Mouse (Mus musculus) splenic B cell, adult 2 months (primary cell): ENCODE data around the gene Edar.
A peak's percentile ranks its signal among the peaks of the same experiment; 100 is the strongest.

Source experiments
- DNase-seq: peaks from one replicate; pipeline ENCODE4 v3.0.0-alpha.2; 2011; ENCODE audit warnings: low read depth, low spot score
- H3K27me3 ChIP-seq: 2 replicates; pipeline ENCODE4 v1.6.1; 2012; ENCODE audit warnings: mild to moderate bottlenecking, low read length, moderate library complexity, mixed read lengths; ENCODE audit not compliant: control insufficient read depth, poor library complexity, insufficient read depth, severe bottlenecking
- H3K36me3 ChIP-seq: 2 replicates; pipeline ENCODE4 v1.6.1; 2012; ENCODE audit warnings: mild to moderate bottlenecking, low read length, moderate library complexity, mixed read lengths; ENCODE audit not compliant: control insufficient read depth, poor library complexity, insufficient read depth, severe bottlenecking

The Edar gene

DNA sequence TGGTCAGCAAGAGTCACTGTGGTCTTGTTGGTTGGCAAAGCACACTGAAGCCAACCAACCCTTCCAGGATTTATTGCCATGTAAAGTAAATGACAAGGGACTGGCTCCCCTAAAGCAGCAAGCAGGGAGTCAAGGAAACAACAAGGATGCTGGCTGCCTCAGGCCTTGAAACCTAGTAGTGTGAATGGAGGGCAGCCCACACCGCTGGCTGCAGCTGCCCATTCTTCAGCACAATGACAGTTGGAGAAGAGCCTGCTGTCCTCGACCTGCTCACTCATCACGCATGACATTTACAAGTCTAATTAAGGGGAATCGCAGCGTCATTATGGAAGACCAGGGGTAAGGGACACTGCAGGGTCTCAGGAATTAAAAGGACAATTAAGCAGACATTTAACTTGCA lies 74.5 kb downstream of the Edar start:
- no peaks in the 10 kb centered on the region for H3K36me3 ChIP-seq
- H3K27me3 ChIP-seq, result no peaks in the 10 kb centered on the region
- DNase-seq, result no peak

- H3K36me3 ChIP-seq, result no peaks in the 10 kb centered on the region
- no peaks in the 10 kb centered on the region for H3K27me3 ChIP-seq
- DNase-seq, result no peak
Observed at GRCm38 (mm10) chr10:58600151-58600550, 75.3 kb downstream of the Edar start.

DNA sequence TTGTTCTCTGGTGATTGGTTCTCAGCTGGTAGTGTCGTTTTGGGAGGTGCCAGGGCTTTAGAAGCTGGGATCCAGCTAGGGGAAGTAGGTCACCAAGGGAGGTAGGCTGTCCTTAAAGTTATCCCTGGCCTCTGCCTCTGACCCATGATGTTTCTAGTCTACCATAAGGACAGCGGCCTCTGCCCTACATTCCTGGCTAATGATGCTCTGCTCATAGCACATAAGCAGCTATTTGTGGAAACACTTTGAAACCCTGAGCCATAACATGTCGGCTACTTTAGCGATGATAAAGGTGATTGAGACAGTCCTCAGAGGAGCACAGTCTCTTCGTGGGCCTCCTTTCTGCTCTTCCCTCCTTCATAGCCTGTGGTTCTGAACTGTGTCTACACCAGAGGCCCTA lies 79.6 kb downstream of the Edar start:
- no peaks in the 10 kb centered on the region for H3K36me3 ChIP-seq
- DNase-seq, result no peak
- H3K27me3 ChIP-seq, result no peaks in the 10 kb centered on the region

DNA sequence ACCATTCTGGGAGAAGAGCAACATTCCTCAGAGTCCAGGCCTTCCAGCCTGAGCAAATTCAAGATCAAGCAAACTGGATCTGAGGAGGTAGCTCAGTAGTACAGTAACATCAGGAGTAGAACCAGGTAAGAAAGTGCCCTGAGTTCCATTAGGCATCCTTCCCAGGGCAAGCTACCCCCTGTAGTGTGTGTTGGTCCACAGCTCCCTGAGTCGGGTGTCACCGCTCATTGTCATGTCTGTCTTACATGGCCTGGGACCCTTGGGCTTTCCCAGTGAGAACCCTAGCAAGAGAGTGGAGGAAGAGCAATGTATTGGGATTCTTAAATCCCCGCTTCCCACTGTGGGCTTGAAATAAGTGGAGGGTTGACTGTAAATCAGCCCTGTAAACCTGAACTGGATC lies 80.3 kb downstream of the Edar start:
- Histone ChIP-seq H3K27me3 (no peaks in the 10 kb centered on the region), H3K36me3 (no peaks in the 10 kb centered on the region)
- DNase-seq, result no peak

DNA sequence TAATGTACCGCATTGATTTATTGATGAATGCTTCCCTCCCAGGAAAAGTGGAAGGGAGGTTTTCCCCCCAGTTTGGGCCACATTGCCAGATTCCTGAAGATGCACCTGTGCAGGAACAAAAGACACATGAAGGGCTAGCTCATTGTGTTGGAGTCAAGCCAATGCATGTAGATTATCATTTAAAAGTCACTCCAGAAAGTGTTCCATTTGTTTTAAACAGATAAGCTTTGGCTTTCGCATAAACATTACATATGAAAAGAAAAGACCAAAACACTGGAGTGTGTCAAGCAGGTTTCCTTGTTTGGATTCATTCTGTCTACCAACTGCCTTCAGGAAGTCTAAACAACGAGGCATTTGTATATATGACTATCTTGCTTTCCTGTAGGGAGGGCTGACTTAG lies 81.0 kb downstream of the Edar start:
- no peak for DNase-seq
- no peaks in the 10 kb centered on the region for H3K36me3 ChIP-seq
- no peaks in the 10 kb centered on the region for H3K27me3 ChIP-seq

GRCm38 (mm10) chr10:58585427-58586223 lies 89.8 kb downstream of the Edar start:
- no peak for DNase-seq
- no peaks in the 10 kb centered on the region for H3K36me3 ChIP-seq
- no peaks in the 10 kb centered on the region for H3K27me3 ChIP-seq

DNA sequence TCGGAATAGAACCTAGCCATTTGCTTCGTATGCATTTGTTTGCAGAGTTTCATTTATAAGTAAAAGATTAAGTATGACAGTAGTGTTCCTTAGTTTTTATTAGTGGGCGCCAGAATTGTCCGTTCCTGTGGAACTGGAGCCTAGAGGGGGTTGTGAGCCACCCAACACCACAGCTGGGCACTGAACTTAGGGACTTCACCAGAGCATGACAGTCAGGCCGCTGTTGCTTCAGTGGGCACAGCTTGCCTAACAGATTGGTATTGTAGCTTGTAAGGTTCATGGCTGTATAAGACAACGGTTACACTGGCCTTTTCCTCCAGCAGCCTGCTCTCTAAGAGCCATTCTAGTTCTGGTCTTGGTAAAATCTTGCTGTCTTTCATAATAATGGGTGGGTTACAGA lies 114.9 kb downstream of the Edar start:
- H3K36me3 ChIP-seq, result no peaks in the 10 kb centered on the region
- no peaks in the 10 kb centered on the region for H3K27me3 ChIP-seq
- DNase-seq, result no peak

- peak; percentile 48 for DNase-seq
- Histone ChIP-seq H3K27me3 (no peaks in the 10 kb centered on the region), H3K36me3 (no peaks in the 10 kb centered on the region)
Observed at GRCm38 (mm10) chr10:58559901-58560300, 115.6 kb downstream of the Edar start.

DNA sequence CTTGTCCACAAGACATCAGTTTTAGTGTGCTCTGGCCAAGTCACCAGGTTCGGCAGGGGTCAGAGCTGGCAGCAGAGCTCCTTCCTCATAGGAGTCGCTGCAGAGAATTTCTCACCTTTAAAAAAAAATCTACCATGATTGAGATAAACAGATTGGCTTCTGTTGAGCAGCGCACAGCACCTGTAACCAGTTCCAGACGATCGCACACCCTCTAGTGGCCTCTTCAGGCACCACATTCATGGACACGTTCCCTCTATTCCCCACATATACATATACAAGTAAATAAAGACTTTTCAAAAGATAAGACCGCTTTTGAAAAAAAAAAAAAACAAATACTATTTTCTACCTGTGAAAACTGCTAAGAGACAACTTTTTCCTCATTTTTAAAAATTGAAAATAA lies 116.4 kb downstream of the Edar start:
- H3K27me3 ChIP-seq, result no peaks in the 10 kb centered on the region
- no peaks in the 10 kb centered on the region for H3K36me3 ChIP-seq
- DNase-seq, result peak; percentile 59

GRCm38 (mm10) chr10:58554693-58555387 lies 120.6 kb downstream of the Edar start:
- H3K36me3 ChIP-seq, result no peaks in the 10 kb centered on the region
- DNase-seq, result no peak
- H3K27me3 ChIP-seq, result no peaks in the 10 kb centered on the region
